In the genomic region with DNA sequence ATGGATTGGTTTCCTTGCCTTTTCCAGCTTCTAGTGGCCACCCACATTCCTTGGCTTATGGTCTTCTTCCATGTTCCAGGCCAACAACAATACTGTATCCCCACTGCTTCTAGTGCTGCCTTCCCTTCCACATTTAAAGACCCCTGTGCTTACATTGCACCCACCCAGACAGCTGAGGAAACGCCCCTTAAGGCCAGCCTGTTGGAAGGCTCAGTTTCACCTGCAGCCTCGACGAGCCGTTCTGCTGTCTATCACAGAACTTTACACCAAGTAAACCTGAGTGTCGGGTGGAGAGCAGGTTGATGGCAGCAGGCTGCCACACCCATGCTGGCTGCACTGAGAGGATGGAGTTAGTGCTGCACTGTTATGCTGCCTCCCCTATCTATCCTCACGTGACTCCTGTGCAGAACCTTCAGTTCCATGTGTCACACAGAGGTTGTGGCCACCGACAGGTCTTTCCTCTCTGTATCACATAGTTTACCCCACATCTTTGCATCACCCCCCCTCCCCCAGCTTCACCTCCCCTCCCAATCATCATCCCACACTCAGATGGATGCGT, we compare ENCODE assay signal across 28 mouse cellular contexts. TPM values are rescaled to one million over a fixed set of nuclear protein-coding genes. Genes with fewer than 3 reads are reported as not detected.
A peak's percentile ranks its signal among the peaks of the same experiment; 100 is the strongest.
DNase-seq lines count a peak whose midpoint lies in the region; ATAC-seq lines count a peak whose summit lies in the region.
"Had no signal": no experiment of that assay in that cellular context is flagged by ENCODE, and none has a peak within 500 bp of the region (broad histone marks: within the 10 kb centered on the region; RNA-seq: fewer than 3 reads in every experiment).

No protein-coding gene starts in this region.

- peaks cover 7% of the 10 kb centered on the region; the same call in 1 of the 2 replicates for H3K36me3 ChIP-seq in heart, embryonic 12.5 days
- H3K36me3 ChIP-seq in kidney, embryonic 16.5 days (ENCODE audit: insufficient read depth, low read length), result no peaks in the 10 kb centered on the region
- H3K36me3 ChIP-seq in megakaryocyte, embryonic 14.5 days (replicated peaks; ENCODE audit: low read length), result peaks cover 41% of the 10 kb centered on the region
- H3K36me3 ChIP-seq: heart, embryonic 15.5 days; hindbrain, embryonic 13.5 days had no signal

- H3K4me1 ChIP-seq in heart, embryonic 12.5 days (replicated peaks), result peaks cover 31% of the 10 kb centered on the region
- peaks cover 23% of the 10 kb centered on the region for H3K4me1 ChIP-seq in kidney, embryonic 16.5 days (ENCODE audit: insufficient read depth, low read length)
- H3K4me1 ChIP-seq in megakaryocyte, embryonic 14.5 days, result peaks cover 37% of the 10 kb centered on the region
- H3K4me1 ChIP-seq: hindbrain, embryonic 13.5 days had no signal

- ATAC-seq in heart, embryonic 12.5 days (ENCODE audit: insufficient number of reproducible peaks, low FRiP score), result no peak
- no peak for ATAC-seq in kidney, embryonic 16.5 days (ENCODE audit: low FRiP score, low TSS enrichment)
- no peak for ATAC-seq in megakaryocyte, adult 5-6 weeks (ENCODE audit: poor library complexity, severe bottlenecking)
- ATAC-seq: midbrain, embryonic 16.5 days had no signal

- H3K27me3 ChIP-seq in heart, embryonic 12.5 days (replicated peaks), result no peaks in the 10 kb centered on the region
- no peaks in the 10 kb centered on the region for H3K27me3 ChIP-seq in kidney, embryonic 16.5 days (ENCODE audit: insufficient read depth, low read length)
- no peaks in the 10 kb centered on the region for H3K27me3 ChIP-seq in megakaryocyte, embryonic 14.5 days (replicated peaks)
- H3K27me3 ChIP-seq: embryonic facial prominence, embryonic 13.5 days; heart, embryonic 15.5 days; hindbrain, embryonic 13.5 days; limb, embryonic 13.5 days had no signal

- H3K9me3 ChIP-seq in heart, embryonic 12.5 days (replicated peaks), result no peaks in the 10 kb centered on the region
- H3K9me3 ChIP-seq in kidney, embryonic 16.5 days (ENCODE audit: low read length), result no peaks in the 10 kb centered on the region
- H3K9me3 ChIP-seq in megakaryocyte, embryonic 14.5 days, result no peaks in the 10 kb centered on the region
- H3K9me3 ChIP-seq: embryonic facial prominence, embryonic 13.5 days; G1E; heart, embryonic 15.5 days; hindbrain, embryonic 13.5 days; limb, embryonic 13.5 days had no signal

- peak; percentile 91 for DNase-seq in heart, adult 11 months
- DNase-seq in kidney, adult 18-20 months, result no peak
- no peak for DNase-seq in cerebellum, adult 9-11 months
- DNase-seq: adrenal gland, postnatal 14 days; cerebellum, adult 11 months; cerebellum, adult 9-10 months; embryo, embryonic 11 days; gastrocnemius, postnatal 10 days; kidney, adult 9 months; kidney, postnatal 36 days; right cerebral cortex, postnatal 25 days; thymus, postnatal 4 days had no signal

- H3K4me3 ChIP-seq in heart, embryonic 12.5 days, result no peak overlapping the region
- H3K4me3 ChIP-seq in kidney, embryonic 16.5 days (ENCODE audit: low read length), result no peak overlapping the region
- peak overlapping the region; percentile 33 for H3K4me3 ChIP-seq in megakaryocyte, embryonic 14.5 days (replicated peaks)
- H3K4me3 ChIP-seq: embryonic facial prominence, embryonic 13.5 days; erythroblast, embryonic 14.5 days; heart, embryonic 15.5 days; hindbrain, embryonic 13.5 days; limb, embryonic 13.5 days had no signal

- no peak overlapping the region for H3K4me2 ChIP-seq in heart, embryonic 12.5 days
- H3K4me2 ChIP-seq in kidney, embryonic 16.5 days (replicated peaks; ENCODE audit: low read depth, low read length), result no peak overlapping the region
- H3K4me2 ChIP-seq: embryonic facial prominence, embryonic 13.5 days; heart, embryonic 15.5 days; hindbrain, embryonic 13.5 days; limb, embryonic 13.5 days; liver, embryonic 11.5 days; midbrain, embryonic 11.5 days had no signal

- 43% methylated on average over 8 of the region's 8 CpGs for WGBS in heart, embryonic 12.5 days
- WGBS in kidney, embryonic 16.5 days, result 50% methylated on average over 8 of the region's 8 CpGs

- no peak overlapping the region for H3K27ac ChIP-seq in heart, embryonic 12.5 days (ENCODE audit: poor library complexity, severe bottlenecking)
- peak overlapping the region; percentile 4; the same call in 1 of the 2 replicates for H3K27ac ChIP-seq in kidney, embryonic 16.5 days (ENCODE audit: low read length)
- H3K27ac ChIP-seq: embryonic facial prominence, embryonic 13.5 days; hindbrain, embryonic 13.5 days; limb, embryonic 13.5 days had no signal

- no peak overlapping the region for H3K9ac ChIP-seq in heart, embryonic 12.5 days
- no peak overlapping the region for H3K9ac ChIP-seq in kidney, embryonic 16.5 days (replicated peaks; ENCODE audit: low read length)
- H3K9ac ChIP-seq: embryonic facial prominence, embryonic 13.5 days; heart, embryonic 15.5 days; hindbrain, embryonic 13.5 days; limb, embryonic 13.5 days had no signal

RNA-seq across cellular contexts. Expression of a gene that starts 57.9 kb away (rescaled TPM):
- 58.2 and 61.9 TPM in 2 replicates for polyA plus RNA-seq in heart, embryonic 12.5 days (2016; fragmentation: Nextera tagmentation; extraction: Ambion mirVana)
- polyA plus RNA-seq in kidney, embryonic 16.5 days (2015; fragmentation: Nextera tagmentation; extraction: Ambion mirVana), result 48.9 and 49.6 TPM in 2 replicates
- 3.9 and 4.3 TPM in 2 replicates for polyA plus RNA-seq in megakaryocyte, embryonic 14.5 days (2012; ENCODE audit: insufficient read depth, low replicate concordance)
- total RNA-seq in megakaryocyte, adult 5-6 weeks (2015), result 46.9 and 58.9 TPM in 2 replicates
- total RNA-seq in megakaryocyte, adult 5-6 weeks (2017), result 21.5 and 23.3 TPM in 2 replicates

RNA-seq across cellular contexts. Expression of a gene that starts 58.4 kb away (rescaled TPM):
- polyA plus RNA-seq in heart, embryonic 12.5 days (2016; fragmentation: Nextera tagmentation; extraction: Ambion mirVana), result 0.18 and 0.27 TPM in 2 replicates
- 1.7 and 2.2 TPM in 2 replicates for polyA plus RNA-seq in kidney, embryonic 16.5 days (2015; fragmentation: Nextera tagmentation; extraction: Ambion mirVana)
- polyA plus RNA-seq in megakaryocyte, embryonic 14.5 days (2012; ENCODE audit: insufficient read depth, low replicate concordance), result not detected in 2 replicates
- total RNA-seq in megakaryocyte, adult 5-6 weeks (2015), result not detected in 2 replicates
- not detected in 2 replicates for total RNA-seq in megakaryocyte, adult 5-6 weeks (2017)
- total RNA-seq: adrenal gland, postnatal 14 days; G1E; heart, postnatal 25 days; neutrophil, adult 5-6 weeks had no signal
- polyA plus RNA-seq: erythroblast, embryonic 14.5 days; G1E; liver, embryonic 11.5 days; liver, embryonic 16.5 days had no signal
